Mouse (Mus musculus) kidney, postnatal 0 days (tissue): Measurements from ENCODE around the gene Hus1b. TPM values are rescaled to one million over a fixed set of nuclear protein-coding genes. Genes with fewer than 3 reads are reported as not detected.

Experiments used
- ATAC-seq: fragments of 200-750 bp; cut with Nextera tagmentation; replicated peaks from 2 replicates; pipeline ENCODE4 v1.8.0; 2017; ENCODE audit warnings: low read depth, moderate number of reproducible peaks, moderate TSS enrichment, moderate library complexity; ENCODE audit not compliant: low FRiP score
- DNase-seq: peaks from one replicate; pipeline ENCODE4 v3.0.0-alpha.2; 2016; ENCODE audit warnings: low spot score
- H3K27ac ChIP-seq: fragments of 300-500 bp; sonication (generic); 2 replicates; pipeline ENCODE4 v1.5.1; 2014; ENCODE audit warnings: mild to moderate bottlenecking
- H3K27me3 ChIP-seq: fragments of 300-500 bp; sonication (generic); 2 replicates; pipeline ENCODE4 v1.6.1; 2014; ENCODE audit warnings: low read length, mixed read lengths; ENCODE audit not compliant: insufficient read depth
- H3K36me3 ChIP-seq: fragments of 300-500 bp; sonication (generic); 2 replicates; pipeline ENCODE4 v1.6.1; 2014; ENCODE audit warnings: low read length, mixed read lengths; ENCODE audit not compliant: insufficient read depth
- H3K4me1 ChIP-seq: fragments of 300-500 bp; sonication (generic); replicated peaks from 2 replicates; pipeline ENCODE4 v1.6.1; 2014; ENCODE audit warnings: antibody characterized with exemption, low read length, mixed read lengths; ENCODE audit not compliant: insufficient read depth
- H3K4me2 ChIP-seq: fragments of 300-500 bp; sonication (generic); 2 replicates; pipeline ENCODE4 v1.6.1; 2014; ENCODE audit warnings: mild to moderate bottlenecking, low read length, moderate library complexity, mixed read lengths
- H3K4me3 ChIP-seq: fragments of 300-500 bp; sonication (generic); replicated peaks from 2 replicates; pipeline ENCODE4 v1.5.1; 2014; ENCODE audit warnings: low read depth, low read length
- H3K9ac ChIP-seq: fragments of 300-500 bp; sonication (generic); 2 replicates; pipeline ENCODE4 v1.6.1; 2014; ENCODE audit warnings: low read depth, low read length
- H3K9me3 ChIP-seq: fragments of 300-500 bp; sonication (generic); replicated peaks from 2 replicates; pipeline ENCODE4 v1.6.1; 2016; ENCODE audit warnings: low read length, inconsistent platforms, mixed read lengths
- CTCF ChIP-seq: IDR thresholded peaks from 2 replicates; pipeline ENCODE4 v1.5.1; 2016; ENCODE audit warnings: antibody characterized with exemption, low read depth, mild to moderate bottlenecking, moderate library complexity
- WGBS: fragments of 180-500 bp; shearing (Covaris S2); extraction: QIAGEN DNeasy Blood & Tissue Kit; methylation state at CpG from one replicate; pipeline ENCODE4 v1.1.7; 2014; 5-methylcytosine and 5-hydroxymethylcytosine counted together
- polyA plus RNA-seq: library from polyadenylated mRNA; unstranded; fragments of >200 nt; fragmentation: Nextera tagmentation; extraction: Ambion mirVana; gene quantifications from 2 replicates; pipeline ENCODE4 v1.2.1, GENCODE M21; 2015

Gene Hus1b
- polyA plus RNA-seq, 1 experiment from 2014 or later, result 0.13 TPM

GRCm38 (mm10) chr13:30961932-30962331 lies 14.4 kb upstream of the Hus1b start:
- H3K9me3 ChIP-seq, result no peaks in the 10 kb centered on the region
- H3K9ac ChIP-seq, result no peak overlapping the region
- DNase-seq (no peak), ATAC-seq (no peak)
- 0 out of 2 replicates have a peak, but pooled peaks cover 6% of the 10 kb centered on the region for H3K4me1 ChIP-seq
- H3K4me2 ChIP-seq, result no peak overlapping the region
- 57% methylated on average over 2 of the region's 2 CpGs for WGBS
- TF ChIP-seq CTCF, result no peak
- H3K27ac ChIP-seq, result no peak overlapping the region
- H3K36me3 ChIP-seq, result no peaks in the 10 kb centered on the region
- H3K4me3 ChIP-seq, result no peak overlapping the region
- no peaks in the 10 kb centered on the region for H3K27me3 ChIP-seq

- DNase-seq (no peak), ATAC-seq (no peak)
- 94% methylated on average over 2 of the region's 2 CpGs for WGBS
- Histone ChIP-seq H3K27ac (no peak overlapping the region), H3K36me3 (no peaks in the 10 kb centered on the region), H3K27me3 (no peaks in the 10 kb centered on the region), H3K4me2 (no peak overlapping the region), H3K4me3 (no peak overlapping the region), H3K4me1 (no peaks in the 10 kb centered on the region), H3K9me3 (no peaks in the 10 kb centered on the region), H3K9ac (no peak overlapping the region)
- no peak for TF ChIP-seq CTCF
Measured at GRCm38 (mm10) chr13:30960714-30961113, 13.2 kb upstream of the Hus1b start.

GRCm38 (mm10) chr13:30953580-30953979 lies 6.0 kb upstream of the Hus1b start:
- 48% methylated on average over 1 of the region's 1 CpGs for WGBS
- no peak for TF ChIP-seq CTCF
- Histone ChIP-seq H3K4me3 (no peak overlapping the region), H3K27ac (no peak overlapping the region), H3K4me2 (no peak overlapping the region), H3K9ac (no peak overlapping the region), H3K36me3 (no peaks in the 10 kb centered on the region), H3K9me3 (no peaks in the 10 kb centered on the region), H3K4me1 (no peaks in the 10 kb centered on the region), H3K27me3 (no peaks in the 10 kb centered on the region)
- ATAC-seq (no peak), DNase-seq (no peak)

- no peak for TF ChIP-seq CTCF
- 94% methylated on average over 2 of the region's 2 CpGs for WGBS
- Histone ChIP-seq H3K27ac (no peak overlapping the region), H3K4me3 (no peak overlapping the region), H3K4me2 (no peak overlapping the region), H3K36me3 (no peaks in the 10 kb centered on the region), H3K4me1 (no peaks in the 10 kb centered on the region), H3K9ac (no peak overlapping the region), H3K27me3 (no peaks in the 10 kb centered on the region), H3K9me3 (no peaks in the 10 kb centered on the region)
- no peak for ATAC-seq
- no peak for DNase-seq
Measured at GRCm38 (mm10) chr13:30952044-30952443, 4.5 kb upstream of the Hus1b start.

GRCm38 (mm10) chr13:30949181-30949580 lies 1.6 kb upstream of the Hus1b start:
- Histone ChIP-seq H3K9ac (no peak overlapping the region), H3K4me2 (no peak overlapping the region), H3K4me1 (no peaks in the 10 kb centered on the region), H3K36me3 (no peaks in the 10 kb centered on the region), H3K27ac (no peak overlapping the region), H3K27me3 (no peaks in the 10 kb centered on the region), H3K4me3 (no peak overlapping the region), H3K9me3 (no peaks in the 10 kb centered on the region)
- TF ChIP-seq CTCF, result no peak
- 98% methylated on average over 9 of the region's 9 CpGs for WGBS
- DNase-seq (no peak), ATAC-seq (no peak)

- Histone ChIP-seq H3K27me3 (no peaks in the 10 kb centered on the region), H3K36me3 (no peaks in the 10 kb centered on the region), H3K4me3 (no peak overlapping the region), H3K4me2 (no peak overlapping the region), H3K4me1 (no peaks in the 10 kb centered on the region), H3K27ac (no peak overlapping the region), H3K9me3 (no peaks in the 10 kb centered on the region), H3K9ac (no peak overlapping the region)
- TF ChIP-seq CTCF, result no peak
- WGBS, result 94% methylated on average over 15 of the region's 15 CpGs
- DNase-seq (no peak), ATAC-seq (no peak)
Measured at GRCm38 (mm10) chr13:30947129-30947528, 430 bp downstream of the Hus1b start.

GRCm38 (mm10) chr13:30945788-30946187 lies 1.8 kb downstream of the Hus1b start:
- Histone ChIP-seq H3K4me3 (no peak overlapping the region), H3K36me3 (no peaks in the 10 kb centered on the region), H3K4me2 (no peak overlapping the region), H3K9me3 (no peaks in the 10 kb centered on the region), H3K27ac (no peak overlapping the region), H3K4me1 (no peaks in the 10 kb centered on the region), H3K27me3 (no peaks in the 10 kb centered on the region), H3K9ac (no peak overlapping the region)
- ATAC-seq (no peak), DNase-seq (no peak)
- no peak for TF ChIP-seq CTCF
